Mouse (Mus musculus) spleen, adult 18-20 months (tissue): ENCODE data around the gene Hoxc8.

Experiments used
- DNase-seq, 2 experiments: peaks; one replicate each; pipeline ENCODE4 v3.0.0; 2022; ENCODE audit warnings: mixed read lengths in 2 of 2

The Hoxc8 gene

DNA sequence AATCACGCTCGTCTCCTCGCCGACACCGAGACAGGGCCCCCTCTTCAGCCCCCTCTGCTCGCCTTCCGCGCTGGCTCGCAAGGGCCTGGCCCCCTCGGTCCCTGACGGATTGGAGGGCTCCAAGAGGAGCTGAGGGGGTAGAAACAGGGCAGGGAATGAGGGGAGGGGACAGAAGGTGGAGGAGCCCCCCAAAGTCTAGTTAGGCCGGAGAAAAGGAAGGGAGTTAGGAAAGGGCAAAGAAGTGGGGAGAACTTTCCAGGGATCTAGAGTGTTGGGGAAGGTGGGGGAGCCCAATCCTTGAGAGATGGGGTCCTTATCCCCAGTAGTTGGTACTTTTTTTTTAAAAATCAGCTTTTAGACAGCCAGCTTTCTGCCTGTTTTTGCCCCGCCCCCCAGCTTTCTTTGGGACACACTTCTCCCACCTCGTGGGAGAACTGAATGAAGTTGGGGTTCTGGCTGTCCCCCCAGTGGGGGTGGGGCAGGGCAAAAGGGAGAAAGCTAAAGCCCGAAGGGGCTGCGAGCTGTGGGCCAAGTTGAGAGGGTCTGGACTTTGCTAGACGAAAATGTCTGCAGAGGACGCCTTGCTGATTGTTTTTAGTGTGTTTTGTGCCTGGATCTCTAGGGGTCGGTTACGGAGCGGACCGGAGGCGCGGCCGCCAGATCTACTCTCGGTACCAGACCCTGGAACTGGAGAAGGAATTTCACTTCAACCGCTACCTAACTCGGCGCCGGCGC lies 19.9 kb downstream of the Hoxc8 start:
- no peak for DNase-seq

DNA sequence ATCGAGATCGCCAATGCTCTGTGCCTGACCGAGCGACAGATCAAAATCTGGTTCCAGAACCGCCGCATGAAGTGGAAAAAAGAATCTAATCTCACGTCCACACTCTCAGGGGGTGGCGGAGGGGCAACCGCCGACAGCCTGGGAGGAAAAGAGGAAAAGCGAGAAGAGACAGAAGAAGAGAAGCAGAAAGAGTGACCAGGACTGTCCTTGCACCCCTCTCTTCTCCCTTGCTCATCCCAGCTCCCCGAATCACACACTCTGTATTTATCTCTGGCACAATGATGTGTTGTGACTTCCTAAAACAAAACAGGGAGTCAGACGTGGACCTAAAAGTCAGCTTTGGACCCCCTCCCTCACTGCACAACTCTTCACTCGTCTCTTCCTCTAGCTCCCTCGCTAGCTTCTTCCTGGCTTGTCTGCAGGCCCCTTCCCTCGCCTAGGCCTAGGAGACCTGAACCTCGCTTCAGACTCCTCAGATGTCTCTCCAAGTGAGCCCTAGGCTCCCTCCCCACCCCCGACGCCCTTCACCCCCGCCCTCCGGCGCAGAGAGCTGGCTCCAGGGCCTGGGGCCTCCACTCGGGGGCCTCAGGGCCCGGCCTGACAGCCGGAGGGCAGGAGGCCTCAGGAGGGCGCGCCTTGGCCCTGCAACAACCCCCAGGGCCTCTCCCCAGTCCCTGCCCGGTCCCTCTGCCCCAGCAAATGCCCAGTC lies 20.6 kb downstream of the Hoxc8 start:
- DNase-seq = no peak

DNA sequence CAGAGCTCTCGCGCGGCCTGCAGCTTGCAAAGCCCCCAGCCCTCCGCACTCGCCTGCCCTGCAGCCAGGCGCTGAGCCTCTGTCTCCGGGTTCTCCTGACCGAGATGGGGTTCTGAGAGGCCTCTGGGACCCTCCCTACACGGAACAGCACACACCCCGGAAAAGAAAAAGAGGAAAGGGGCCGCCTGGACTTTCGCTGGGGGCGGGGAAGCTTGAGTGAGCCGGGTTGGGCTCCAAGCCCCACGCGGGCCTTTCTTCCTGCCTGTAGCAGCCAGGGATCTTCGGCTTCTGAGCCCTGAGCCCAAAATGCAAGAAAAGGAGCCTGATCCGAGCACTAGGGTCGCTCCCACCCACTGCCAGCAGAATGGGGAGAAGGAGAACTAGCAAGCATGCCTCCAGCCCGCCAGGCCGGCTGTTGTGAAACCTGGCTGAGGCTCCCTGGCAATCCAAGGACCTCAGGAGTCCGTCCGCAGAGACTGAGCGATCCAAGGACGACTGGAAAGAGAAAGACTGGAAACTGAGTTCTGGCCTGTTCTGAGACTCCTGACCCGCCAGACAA lies 21.6 kb downstream of the Hoxc8 start:
- DNase-seq = no peak

DNA sequence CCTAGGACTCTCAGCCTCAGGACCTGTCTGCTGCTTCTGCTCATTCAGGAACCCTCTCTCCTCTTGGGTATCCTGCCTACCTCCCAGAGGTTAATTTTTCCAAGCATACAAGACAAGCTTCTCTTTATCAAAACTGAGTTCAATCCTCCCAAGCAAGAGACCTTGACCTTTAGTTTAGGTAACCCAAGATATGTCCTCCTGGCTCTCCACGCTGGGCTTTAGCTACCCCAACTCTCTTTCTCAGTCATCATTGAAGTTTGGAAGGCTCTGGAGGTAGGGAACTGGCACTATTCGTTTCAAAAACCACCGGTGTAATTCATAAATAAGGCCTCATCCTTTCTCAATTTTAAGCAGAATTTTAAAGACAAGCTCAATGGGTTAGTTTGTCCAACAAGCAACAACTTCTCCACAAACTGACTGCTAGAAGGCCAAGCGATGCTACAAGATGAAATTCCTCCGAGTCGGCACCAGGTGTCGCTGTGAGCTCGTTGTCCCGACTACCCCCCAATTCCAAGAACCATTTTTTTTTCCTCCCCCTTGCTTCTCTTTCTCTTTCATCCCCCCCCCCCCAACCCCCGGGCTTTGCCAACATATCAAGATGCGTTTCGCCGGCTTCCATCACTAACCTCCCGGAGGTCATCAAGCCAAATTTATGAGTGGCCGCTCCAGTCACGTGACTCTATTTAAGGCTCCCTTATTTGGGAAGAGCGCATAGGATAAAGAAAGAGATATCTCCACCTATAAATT lies 23.0 kb downstream of the Hoxc8 start:
- DNase-seq = peak in 1 of 2 experiments; percentile 35

DNA sequence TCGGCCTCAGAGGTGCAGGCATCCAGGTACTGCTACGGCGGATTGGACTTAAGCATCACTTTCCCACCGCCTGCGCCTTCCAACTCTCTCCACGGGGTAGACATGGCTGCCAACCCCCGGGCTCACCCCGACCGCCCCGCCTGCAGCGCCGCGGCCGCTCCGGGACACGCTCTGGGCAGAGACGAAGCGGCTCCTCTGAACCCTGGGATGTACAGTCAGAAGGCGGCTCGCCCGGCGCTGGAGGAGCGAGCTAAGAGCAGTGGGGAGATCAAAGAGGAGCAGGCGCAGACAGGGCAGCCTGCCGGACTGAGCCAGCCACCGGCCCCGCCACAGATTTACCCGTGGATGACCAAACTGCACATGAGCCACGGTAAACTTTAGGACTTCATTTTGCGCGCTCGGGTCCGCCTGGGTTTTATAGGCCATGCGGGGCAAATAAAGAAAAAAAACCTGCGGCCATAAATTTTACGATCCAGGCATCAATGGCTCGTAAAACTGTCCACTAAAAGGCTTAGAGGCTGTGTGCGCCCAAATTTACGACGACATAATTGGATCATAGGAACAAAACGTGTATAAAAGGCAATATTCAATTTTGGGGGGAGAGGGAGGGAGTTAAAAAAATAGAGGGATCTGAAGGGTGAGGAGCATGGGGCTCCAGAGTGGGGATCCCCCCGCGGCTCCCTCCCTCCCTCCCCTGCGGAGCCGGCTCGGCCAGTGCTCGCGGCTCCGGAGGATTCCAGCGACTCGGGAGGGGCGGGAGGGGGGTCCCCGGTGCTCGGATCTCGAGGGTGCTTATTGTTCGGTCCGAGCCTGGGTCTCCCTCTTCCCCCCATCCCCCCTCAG lies 24.0 kb downstream of the Hoxc8 start:
- no peak for DNase-seq

DNA sequence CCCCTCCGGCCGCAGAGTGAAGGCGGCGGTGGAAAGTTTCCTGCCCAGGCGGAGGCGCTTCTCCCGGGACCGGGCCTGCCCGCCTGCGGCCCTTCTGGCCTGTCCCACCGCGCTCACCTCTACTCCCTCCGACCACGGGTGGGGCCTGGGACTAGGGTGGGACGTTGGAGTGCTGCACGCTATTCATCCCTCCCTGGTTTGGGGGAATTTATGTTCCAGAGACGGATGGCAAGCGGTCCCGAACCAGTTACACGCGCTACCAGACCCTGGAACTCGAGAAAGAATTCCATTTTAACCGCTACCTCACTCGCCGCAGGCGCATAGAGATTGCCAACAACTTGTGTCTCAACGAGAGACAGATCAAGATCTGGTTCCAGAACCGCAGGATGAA lies 24.6 kb downstream of the Hoxc8 start:
- no peak for DNase-seq

DNA sequence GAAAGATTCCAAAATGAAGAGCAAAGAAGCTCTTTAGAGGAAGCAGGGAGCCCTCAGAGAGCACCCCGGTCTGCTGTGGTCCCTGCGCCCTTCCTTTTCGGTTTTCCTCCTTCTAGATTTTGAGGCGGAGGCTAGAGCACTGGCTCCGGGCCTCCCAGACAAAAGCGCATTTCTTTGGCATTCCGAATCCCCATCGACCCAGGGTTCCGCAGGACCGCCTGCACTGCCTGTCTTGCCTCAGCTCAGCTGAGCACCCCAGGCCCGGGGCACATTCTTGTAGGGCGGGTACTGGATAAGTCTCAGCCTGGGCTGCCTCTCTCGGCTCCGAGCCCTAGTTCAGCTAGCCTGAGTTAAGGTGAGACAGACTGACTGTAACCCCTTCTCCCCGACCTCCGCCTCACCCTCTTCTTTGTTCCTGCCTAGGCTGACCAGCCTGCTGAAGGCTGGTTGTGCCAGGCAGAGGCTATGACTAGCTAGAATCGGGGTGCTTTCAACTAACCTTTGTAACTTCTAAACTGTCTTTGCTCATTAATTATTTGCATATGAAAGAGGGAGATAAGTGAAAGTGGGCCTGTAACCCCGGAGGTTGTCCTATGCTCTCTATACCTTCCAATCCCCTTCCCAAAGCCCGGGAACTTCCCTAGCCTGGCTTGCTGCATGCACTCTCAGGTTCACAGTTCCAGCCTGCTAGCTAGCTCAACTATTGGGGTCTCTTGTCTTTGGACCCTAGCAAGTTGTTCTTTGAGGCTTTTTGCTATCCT lies 25.2 kb downstream of the Hoxc8 start:
- no peak for DNase-seq

DNA sequence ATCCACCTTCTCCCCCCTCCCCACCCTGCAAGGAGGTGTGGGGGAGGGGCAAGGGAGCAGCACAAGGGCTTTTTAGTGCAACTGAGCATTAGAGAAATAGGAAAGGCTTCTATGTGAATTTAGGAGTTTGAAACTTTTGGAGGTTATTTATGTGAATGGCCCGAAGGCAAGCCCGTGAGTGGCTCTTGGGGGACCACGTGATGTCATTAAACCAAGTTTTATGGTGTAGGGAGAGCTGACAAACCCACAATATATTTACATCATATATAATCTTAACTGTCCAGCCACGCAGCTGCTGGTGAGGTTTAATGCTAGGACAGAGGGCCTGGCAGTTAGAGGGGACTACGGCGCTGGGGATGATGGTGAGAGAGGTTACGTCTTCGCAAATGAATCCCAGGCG lies 28.2 kb downstream of the Hoxc8 start, which contains the start of gene Hoxc4:
Hoxc4 (plus strand) TSS at position 299 of the 400 bp plus-strand sequence.
- no peak for DNase-seq

DNA sequence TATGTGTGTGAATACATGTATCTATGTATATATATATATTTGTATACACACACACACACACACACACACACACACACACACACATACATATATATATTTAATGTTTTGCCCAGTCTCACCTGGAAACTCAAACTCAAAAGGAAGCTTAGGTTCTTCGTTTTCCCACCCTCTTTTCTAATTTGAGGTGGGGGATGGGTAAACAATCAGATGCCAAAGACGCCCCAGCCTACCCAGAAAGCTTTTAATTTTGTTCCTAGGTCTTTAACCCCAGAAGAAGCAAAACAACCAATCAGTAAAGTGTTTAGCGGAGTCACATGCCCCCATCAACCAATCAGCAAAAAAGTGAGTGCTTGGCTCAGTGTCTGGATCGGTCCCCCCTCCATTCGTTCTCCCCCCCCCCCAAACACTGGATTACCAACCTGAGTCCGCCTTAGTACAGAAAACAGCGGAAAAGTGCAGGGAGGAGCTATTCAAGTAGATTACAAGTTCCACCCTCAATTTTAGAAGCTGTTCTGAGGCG lies 30.6 kb downstream of the Hoxc8 start:
- DNase-seq = no peak

DNA sequence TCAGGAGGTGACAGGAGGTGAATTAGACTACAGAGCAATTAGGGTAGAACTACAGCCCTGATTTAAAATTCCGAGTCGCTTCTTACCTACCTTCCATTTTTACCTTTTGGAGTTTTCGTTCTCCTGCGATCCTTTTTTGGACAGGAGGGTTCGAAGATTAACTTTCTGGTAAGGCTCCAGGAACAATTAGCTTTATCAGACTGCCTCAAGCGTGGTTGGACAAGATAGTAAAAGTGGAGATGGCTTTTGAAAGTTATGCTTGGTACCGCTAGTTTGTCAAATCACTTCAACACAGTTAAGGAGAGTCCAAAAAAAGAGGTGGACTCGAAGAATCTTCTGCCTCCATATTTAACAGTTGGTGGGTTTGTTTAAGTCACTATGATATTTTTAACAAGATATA lies 31.1 kb downstream of the Hoxc8 start:
- DNase-seq = no peak

DNA sequence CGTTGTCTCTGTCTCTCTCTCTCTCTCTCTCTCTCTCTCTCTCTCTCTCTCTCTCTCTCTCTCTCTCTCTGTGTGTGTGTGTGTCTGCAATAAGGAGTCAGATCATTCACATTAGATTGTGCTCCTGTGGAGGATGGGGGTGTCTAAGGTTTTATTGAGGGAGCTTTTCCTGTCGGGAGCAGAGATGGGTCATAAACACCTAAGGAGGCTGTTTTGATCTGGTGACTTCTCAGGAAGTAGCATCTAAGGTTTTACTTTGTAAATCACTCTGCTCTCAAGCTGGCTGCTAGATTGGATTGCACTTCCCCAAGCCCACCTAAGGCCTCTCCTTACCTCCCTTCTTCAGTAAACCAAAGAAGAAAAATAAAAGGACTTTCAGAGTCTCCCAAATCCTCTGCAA lies 33.7 kb downstream of the Hoxc8 start:
- DNase-seq = no peak

DNA sequence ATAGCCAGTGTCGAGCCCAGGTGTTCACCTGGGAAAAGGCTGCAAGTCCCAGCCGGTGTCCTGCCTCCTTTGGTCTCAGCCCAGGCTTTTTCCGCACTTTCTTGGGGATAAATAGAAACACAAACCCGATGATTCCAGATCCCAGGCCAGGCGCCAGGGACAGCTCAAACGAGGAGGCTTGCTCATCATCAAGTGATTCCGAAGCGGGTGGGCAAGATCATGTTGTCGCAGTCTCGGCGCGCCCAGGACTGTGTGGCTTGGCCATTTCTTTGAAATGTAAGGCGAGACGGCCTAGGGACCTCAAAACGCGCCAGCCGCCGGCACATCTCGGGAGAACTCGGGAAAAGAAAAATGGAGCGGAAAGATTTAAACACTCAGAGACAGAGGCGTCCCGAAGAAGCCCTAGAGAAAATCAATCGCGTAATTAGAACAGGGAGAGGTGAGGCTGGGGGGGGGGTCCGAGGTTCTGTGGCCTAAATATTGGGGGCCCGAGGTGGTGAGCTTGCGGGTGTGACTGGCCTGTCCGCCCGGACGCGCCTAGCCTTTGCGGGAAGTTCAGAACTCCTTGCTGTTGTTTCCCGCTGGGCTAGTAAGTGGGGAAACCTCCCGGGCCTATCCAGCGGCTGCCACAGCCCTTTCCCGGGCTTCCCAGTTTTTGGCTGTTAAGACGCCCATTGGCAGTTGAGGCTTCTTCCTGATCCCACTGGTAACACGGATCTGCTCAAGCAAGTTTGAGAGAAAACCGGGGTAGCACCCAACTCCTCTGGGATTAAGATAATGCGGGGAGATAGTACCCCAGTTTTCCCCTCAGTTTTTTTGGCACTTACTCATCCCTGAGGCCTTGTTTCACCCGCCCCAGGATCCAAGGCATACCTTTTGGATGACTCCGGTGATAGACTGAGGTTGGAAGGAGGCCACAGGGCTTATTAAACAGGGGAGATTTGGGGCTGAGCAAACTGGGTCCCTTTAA lies 37.1 kb downstream of the Hoxc8 start:
- no peak for DNase-seq

DNA sequence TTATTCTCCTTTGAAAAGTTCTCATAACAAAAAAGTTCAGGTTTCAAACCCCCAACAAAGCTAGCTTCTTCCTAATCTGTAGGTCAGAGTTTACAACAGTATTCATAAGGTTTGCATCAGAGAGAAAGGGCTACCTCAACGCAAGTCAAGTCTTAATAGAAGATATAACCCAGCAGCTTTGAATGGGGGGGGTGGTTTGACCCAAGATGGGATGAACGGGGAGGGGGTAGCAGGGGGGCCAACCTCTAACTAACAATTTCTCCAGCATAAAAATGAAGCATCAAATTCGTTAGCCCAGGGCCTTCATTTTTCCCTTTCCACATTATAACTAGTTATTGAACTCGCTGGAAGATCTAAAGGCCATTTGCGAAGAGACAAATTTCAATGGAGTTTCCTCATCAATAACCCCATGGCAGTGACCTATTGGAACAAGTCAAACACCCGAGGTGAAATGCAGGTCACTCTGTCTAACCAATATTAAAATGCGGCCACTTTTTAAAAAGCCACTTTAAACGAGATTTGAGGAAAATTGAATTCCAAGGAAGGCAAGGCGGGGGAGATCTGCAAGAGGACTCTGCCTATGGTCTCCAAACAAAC lies 38.6 kb downstream of the Hoxc8 start:
- DNase-seq = no peak

DNA sequence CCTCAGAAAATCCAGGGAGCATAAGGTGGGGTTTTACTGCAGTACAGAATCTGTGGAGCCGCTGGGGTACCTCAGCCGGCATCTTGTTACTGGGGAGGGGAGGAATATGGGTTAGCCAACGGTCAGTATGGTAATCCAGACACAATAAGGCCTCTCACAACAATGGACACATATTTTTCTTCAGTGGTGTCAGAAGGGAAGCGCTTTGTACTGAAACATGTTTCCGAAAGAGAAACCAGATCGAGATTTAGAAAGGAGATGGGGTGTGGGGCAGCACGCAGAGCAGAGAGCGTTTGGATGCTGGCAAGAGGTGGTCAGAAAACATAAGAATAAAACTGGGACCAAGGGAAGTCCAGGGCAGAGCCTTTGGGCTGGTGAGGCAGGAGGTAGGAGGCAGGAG lies 39.7 kb downstream of the Hoxc8 start:
- no peak for DNase-seq

DNA sequence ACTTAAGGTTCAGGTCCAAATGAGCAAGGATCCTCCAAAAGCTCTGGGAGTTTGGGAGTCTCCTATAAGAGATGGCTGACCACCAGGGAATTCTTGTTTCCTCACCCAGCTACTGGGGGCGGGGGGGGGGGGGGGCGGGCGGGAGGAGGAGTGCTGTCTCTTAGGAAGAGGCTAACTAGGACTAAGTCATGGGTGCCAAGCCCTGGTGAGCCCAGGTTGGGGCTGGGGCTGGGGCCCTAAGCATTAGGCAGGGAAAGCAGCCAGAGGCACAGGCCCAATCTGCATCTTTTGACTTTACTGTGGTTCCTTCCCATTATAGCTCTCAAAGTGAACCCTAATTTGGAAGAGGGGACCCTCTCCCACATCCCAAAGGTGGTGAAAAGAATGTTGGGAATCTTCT lies 41.8 kb downstream of the Hoxc8 start:
- DNase-seq = no peak

DNA sequence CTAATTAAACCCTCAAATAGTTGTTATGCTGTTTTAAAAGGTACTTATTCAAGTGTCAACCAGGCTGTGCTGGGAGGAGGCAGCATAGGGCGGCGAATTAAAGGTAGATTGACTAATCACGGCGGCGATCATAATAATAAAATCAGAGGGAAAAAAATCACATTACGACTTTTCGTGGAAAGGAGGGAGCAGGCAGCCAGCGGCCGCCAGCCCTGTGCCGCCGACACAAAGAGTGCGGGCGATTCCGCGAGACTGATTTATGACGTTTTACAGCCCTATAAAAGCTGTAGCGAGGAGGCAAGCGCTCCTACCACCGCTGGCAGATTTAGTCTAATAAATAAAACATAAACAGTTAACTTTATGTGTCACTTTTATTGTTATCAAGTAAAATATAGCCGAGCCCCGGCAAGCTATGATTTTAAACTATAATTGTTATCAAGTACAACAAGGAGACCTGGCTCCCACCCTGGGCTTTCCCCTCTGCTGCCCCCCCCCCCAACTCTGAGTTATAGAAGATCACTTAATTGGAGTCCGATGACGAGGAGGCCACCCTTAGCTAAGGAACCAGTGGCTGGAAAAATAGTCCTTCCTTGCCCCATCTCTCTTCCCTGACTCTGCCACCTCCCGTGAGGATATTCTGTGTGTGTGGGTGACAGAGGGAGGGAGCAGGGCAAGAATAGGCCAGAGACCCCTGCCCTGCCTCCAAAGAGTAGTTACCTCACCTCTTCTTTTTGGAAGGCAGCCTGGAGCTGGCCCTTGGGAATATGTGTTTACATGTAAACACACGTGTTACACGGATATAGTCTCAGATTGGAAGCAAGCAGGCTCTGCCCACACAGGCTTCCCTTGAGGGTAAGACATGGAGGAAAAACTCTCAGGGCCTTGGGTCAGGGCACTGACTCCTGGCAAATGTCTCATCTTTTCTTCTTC lies 42.5 kb downstream of the Hoxc8 start:
- DNase-seq = no peak

DNA sequence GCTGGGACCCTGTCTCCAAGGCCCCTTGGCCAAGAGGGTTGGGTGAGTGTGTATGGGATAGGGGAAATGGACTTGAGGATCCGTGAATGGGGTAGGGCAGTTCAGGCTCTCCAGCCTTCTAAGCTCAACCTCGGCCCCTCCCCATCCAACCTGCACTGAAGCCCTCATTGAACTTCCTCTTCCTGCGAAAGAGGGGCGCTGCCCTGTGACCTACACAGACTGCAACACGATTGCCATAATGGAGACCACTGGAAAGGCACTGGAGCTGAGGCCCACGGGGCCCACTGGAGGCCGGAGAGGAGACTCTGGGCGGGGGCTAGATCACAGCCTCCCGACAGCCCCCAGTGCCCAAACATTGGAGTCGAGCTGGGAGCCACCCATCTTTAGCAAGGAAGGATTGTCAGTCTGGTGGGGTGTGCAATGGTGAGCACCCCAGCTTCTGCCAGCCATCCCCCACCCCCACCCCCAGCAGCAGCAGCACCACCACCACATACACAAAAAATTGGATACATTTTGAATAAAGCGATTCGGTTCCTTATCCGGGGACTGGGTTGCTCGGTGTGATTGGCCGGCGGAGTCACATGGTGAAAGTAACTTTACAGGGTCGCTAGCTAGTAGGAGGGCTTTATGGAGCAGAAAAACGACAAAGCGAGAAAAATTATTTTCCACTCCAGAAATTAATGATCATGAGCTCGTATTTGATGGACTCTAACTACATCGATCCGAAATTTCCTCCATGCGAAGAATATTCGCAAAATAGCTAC lies 43.8 kb downstream of the Hoxc8 start:
- DNase-seq = no peak
